Mouse (Mus musculus): ENCODE results near the gene Mrpl20. TPM values are rescaled to one million over a fixed set of nuclear protein-coding genes. Genes with fewer than 3 reads are reported as not detected.
A peak's percentile ranks its signal among the peaks of the same experiment; 100 is the strongest.

Mrpl20 gene
- polyA plus RNA-seq, 1 experiment from 2014 or later = 160 TPM

- H3K9me3 ChIP-seq (ENCODE audit: control insufficient read depth, low read length) = no peaks in the 10 kb centered on the region
- H3K9ac ChIP-seq (ENCODE audit: low read length) = peak overlapping the region; percentile 76
- H3K27me3 ChIP-seq (ENCODE audit: control insufficient read depth, insufficient read depth, low read length) = peaks cover 5% of the 10 kb centered on the region
- peak overlapping the region; percentile 88 for H3K4me2 ChIP-seq (ENCODE audit: low read length)
- ATAC-seq (ENCODE audit: insufficient number of reproducible peaks, insufficient read depth, low FRiP score, low read depth) = peak; percentile 23
- peak overlapping the region; percentile 51 to 54 for H3K4me3 ChIP-seq (ENCODE audit: control insufficient read depth in 1 of 2, insufficient read depth in 1 of 2, low read depth in 1 of 2, low read length in 2 of 2)
- 0 out of 4 replicates have a peak overlapping the region, but pooled peaks of 1 of the 2 experiments have one; percentile 17 for H3K27ac ChIP-seq (replicated peaks in 1 of 2; ENCODE audit: control insufficient read depth in 1 of 2, insufficient read depth in 1 of 2, low read depth in 2 of 2, low read length in 2 of 2)
- H3K36me3 ChIP-seq (ENCODE audit: control insufficient read depth, insufficient read depth, low read length) = peaks cover 21% of the 10 kb centered on the region
- peaks cover 22 to 41% of the 10 kb centered on the region in 2 experiments for H3K4me1 ChIP-seq (ENCODE audit: control insufficient read depth in 2 of 2, insufficient read depth in 2 of 2, low read length in 2 of 2)
- under 1% methylated on average over 32 of the region's 32 CpGs for WGBS
Measured at GRCm38 (mm10) chr4:155841003-155841454, 38.4 kb downstream of the Mrpl20 start.

GRCm38 (mm10) chr4:155841651-155842270 is 39.1 kb downstream of the Mrpl20 start:
- no peaks in the 10 kb centered on the region for H3K9me3 ChIP-seq (ENCODE audit: control insufficient read depth, low read length)
- H3K27ac ChIP-seq (replicated peaks in 1 of 2; ENCODE audit: control insufficient read depth in 1 of 2, insufficient read depth in 1 of 2, low read depth in 2 of 2, low read length in 2 of 2) = no peak overlapping the region
- H3K36me3 ChIP-seq (ENCODE audit: control insufficient read depth, insufficient read depth, low read length) = peaks cover 21% of the 10 kb centered on the region
- H3K27me3 ChIP-seq (ENCODE audit: control insufficient read depth, insufficient read depth, low read length) = peaks cover 5% of the 10 kb centered on the region
- H3K4me2 ChIP-seq (ENCODE audit: low read length) = peak overlapping the region; percentile 88
- peaks cover 26 to 45% of the 10 kb centered on the region in 2 experiments for H3K4me1 ChIP-seq (ENCODE audit: control insufficient read depth in 2 of 2, insufficient read depth in 2 of 2, low read length in 2 of 2)
- no peak for ATAC-seq (ENCODE audit: insufficient number of reproducible peaks, insufficient read depth, low FRiP score, low read depth)
- no peak overlapping the region for H3K9ac ChIP-seq (ENCODE audit: low read length)
- WGBS = 49% methylated on average over 38 of the region's 38 CpGs
- peak overlapping the region; percentile 3 to 51; a peak in 2 of 4 replicates for H3K4me3 ChIP-seq (ENCODE audit: control insufficient read depth in 1 of 2, insufficient read depth in 1 of 2, low read depth in 1 of 2, low read length in 2 of 2)

- Histone ChIP-seq H3K9ac (ENCODE audit: low read length) (no peak overlapping the region), H3K27ac (replicated peaks in 1 of 2; ENCODE audit: control insufficient read depth in 1 of 2, insufficient read depth in 1 of 2, low read depth in 2 of 2, low read length in 2 of 2) (no peak overlapping the region), H3K4me2 (ENCODE audit: low read length) (no peak overlapping the region), H3K36me3 (ENCODE audit: control insufficient read depth, insufficient read depth, low read length) (peaks cover 21% of the 10 kb centered on the region), H3K27me3 (ENCODE audit: control insufficient read depth, insufficient read depth, low read length) (peaks cover 5% of the 10 kb centered on the region), H3K4me1 (ENCODE audit: control insufficient read depth in 2 of 2, insufficient read depth in 2 of 2, low read length in 2 of 2) (peaks cover 21 to 40% of the 10 kb centered on the region in 2 experiments), H3K9me3 (ENCODE audit: control insufficient read depth, low read length) (no peaks in the 10 kb centered on the region), H3K4me3 (ENCODE audit: control insufficient read depth in 1 of 2, insufficient read depth in 1 of 2, low read depth in 1 of 2, low read length in 2 of 2) (no peak overlapping the region)
- no peak for ATAC-seq (ENCODE audit: insufficient number of reproducible peaks, insufficient read depth, low FRiP score, low read depth)
- 87% methylated on average over 5 of the region's 5 CpGs for WGBS
Measured at GRCm38 (mm10) chr4:155843231-155843630, 40.6 kb downstream of the Mrpl20 start.

- WGBS = 2% methylated on average over 57 of the region's 65 CpGs
- H3K4me1 ChIP-seq (ENCODE audit: control insufficient read depth in 2 of 2, insufficient read depth in 2 of 2, low read length in 2 of 2) = peaks cover 12 to 19% of the 10 kb centered on the region in 2 experiments
- peak within 1 kb of the TSS; percentile 93 for H3K9ac ChIP-seq (ENCODE audit: low read length)
- H3K36me3 ChIP-seq (ENCODE audit: control insufficient read depth, insufficient read depth, low read length) = peaks cover 18% of the 10 kb centered on the region
- peak within 1 kb of the TSS; percentile 6 to 76; a peak in 3 of 4 replicates for H3K27ac ChIP-seq (replicated peaks in 1 of 2; ENCODE audit: control insufficient read depth in 1 of 2, insufficient read depth in 1 of 2, low read depth in 2 of 2, low read length in 2 of 2)
- no peaks in the 10 kb centered on the region for H3K27me3 ChIP-seq (ENCODE audit: control insufficient read depth, insufficient read depth, low read length)
- ATAC-seq (ENCODE audit: insufficient number of reproducible peaks, insufficient read depth, low FRiP score, low read depth) = peak; percentile 91
- H3K9me3 ChIP-seq (ENCODE audit: control insufficient read depth, low read length) = no peaks in the 10 kb centered on the region
- peak within 1 kb of the TSS; percentile 96 for H3K4me2 ChIP-seq (ENCODE audit: low read length)
- peak within 1 kb of the TSS; percentile 82 to 95 for H3K4me3 ChIP-seq (ENCODE audit: control insufficient read depth in 1 of 2, insufficient read depth in 1 of 2, low read depth in 1 of 2, low read length in 2 of 2)
Measured at GRCm38 (mm10) chr4:155846871-155847578, 44.3 kb downstream of the Mrpl20 start, which contains the start of gene Dvl1. Dvl1 (plus strand) TSS chr4:155847402.

GRCm38 (mm10) chr4:155847591-155848352 is 45.1 kb downstream of the Mrpl20 start:
- Histone ChIP-seq H3K4me2 (ENCODE audit: low read length) (peak overlapping the region; percentile 96), H3K9ac (ENCODE audit: low read length) (peak overlapping the region; percentile 93), H3K4me3 (ENCODE audit: control insufficient read depth in 1 of 2, insufficient read depth in 1 of 2, low read depth in 1 of 2, low read length in 2 of 2) (peak overlapping the region; percentile 82 to 95), H3K36me3 (ENCODE audit: control insufficient read depth, insufficient read depth, low read length) (peaks cover 12% of the 10 kb centered on the region), H3K9me3 (ENCODE audit: control insufficient read depth, low read length) (no peaks in the 10 kb centered on the region), H3K27ac (replicated peaks in 1 of 2; ENCODE audit: control insufficient read depth in 1 of 2, insufficient read depth in 1 of 2, low read depth in 2 of 2, low read length in 2 of 2) (peak overlapping the region in 1 of 2 experiments; percentile 76; a peak in 2 of 4 replicates), H3K4me1 (ENCODE audit: control insufficient read depth in 2 of 2, insufficient read depth in 2 of 2, low read length in 2 of 2) (peaks cover 12 to 19% of the 10 kb centered on the region in 2 experiments), H3K27me3 (ENCODE audit: control insufficient read depth, insufficient read depth, low read length) (no peaks in the 10 kb centered on the region)
- WGBS = 2% methylated on average over 61 of the region's 69 CpGs
- ATAC-seq (ENCODE audit: insufficient number of reproducible peaks, insufficient read depth, low FRiP score, low read depth) = peak; percentile 33

GRCm38 (mm10) chr4:155848434-155849095 is 45.9 kb downstream of the Mrpl20 start:
- Histone ChIP-seq H3K27ac (replicated peaks in 1 of 2; ENCODE audit: control insufficient read depth in 1 of 2, insufficient read depth in 1 of 2, low read depth in 2 of 2, low read length in 2 of 2) (no peak overlapping the region), H3K4me2 (ENCODE audit: low read length) (peak overlapping the region; percentile 96), H3K4me3 (ENCODE audit: control insufficient read depth in 1 of 2, insufficient read depth in 1 of 2, low read depth in 1 of 2, low read length in 2 of 2) (peak overlapping the region; percentile 82 to 95; a peak in 3 of 4 replicates), H3K9ac (ENCODE audit: low read length) (peak overlapping the region; percentile 93), H3K36me3 (ENCODE audit: control insufficient read depth, insufficient read depth, low read length) (peaks cover 10% of the 10 kb centered on the region), H3K27me3 (ENCODE audit: control insufficient read depth, insufficient read depth, low read length) (no peaks in the 10 kb centered on the region), H3K9me3 (ENCODE audit: control insufficient read depth, low read length) (no peaks in the 10 kb centered on the region), H3K4me1 (ENCODE audit: control insufficient read depth in 2 of 2, insufficient read depth in 2 of 2, low read length in 2 of 2) (peaks cover 12 to 19% of the 10 kb centered on the region in 2 experiments)
- no peak for ATAC-seq (ENCODE audit: insufficient number of reproducible peaks, insufficient read depth, low FRiP score, low read depth)
- WGBS = 74% methylated on average over 7 of the region's 7 CpGs

GRCm38 (mm10) chr4:155849391-155849790 is 46.7 kb downstream of the Mrpl20 start:
- WGBS = 85% methylated on average over 2 of the region's 2 CpGs
- no peak overlapping the region for H3K9ac ChIP-seq (ENCODE audit: low read length)
- no peaks in the 10 kb centered on the region for H3K9me3 ChIP-seq (ENCODE audit: control insufficient read depth, low read length)
- no peak overlapping the region for H3K4me3 ChIP-seq (ENCODE audit: control insufficient read depth in 1 of 2, insufficient read depth in 1 of 2, low read depth in 1 of 2, low read length in 2 of 2)
- no peaks in the 10 kb centered on the region for H3K27me3 ChIP-seq (ENCODE audit: control insufficient read depth, insufficient read depth, low read length)
- no peak overlapping the region for H3K27ac ChIP-seq (replicated peaks in 1 of 2; ENCODE audit: control insufficient read depth in 1 of 2, insufficient read depth in 1 of 2, low read depth in 2 of 2, low read length in 2 of 2)
- H3K36me3 ChIP-seq (ENCODE audit: control insufficient read depth, insufficient read depth, low read length) = peaks cover 13% of the 10 kb centered on the region
- no peak overlapping the region for H3K4me2 ChIP-seq (ENCODE audit: low read length)
- H3K4me1 ChIP-seq (ENCODE audit: control insufficient read depth in 2 of 2, insufficient read depth in 2 of 2, low read length in 2 of 2) = peaks cover 12 to 19% of the 10 kb centered on the region in 2 experiments
- no peak for ATAC-seq (ENCODE audit: insufficient number of reproducible peaks, insufficient read depth, low FRiP score, low read depth)
